Mouse (Mus musculus): ENCODE measurements at regions not wholly inside any gene's neighbourhood (a gene's known extent, or its start where the extent isn't known, plus 50 kb on each side); places are given as distances from the start of the nearest gene placed in this dataset.
A peak's percentile ranks its signal among the peaks of the same experiment; 100 is the strongest.

GRCm38 (mm10) chr1:34732156-34732555 is 110.7 kb downstream of the Fam168b start:
- no peaks in the 10 kb centered on the region for H3K4me1 ChIP-seq (replicated peaks; ENCODE audit: control insufficient read depth, insufficient read depth, low read length)
- no peaks in the 10 kb centered on the region for H3K27me3 ChIP-seq (ENCODE audit: control insufficient read depth, insufficient read depth, low read length)
- no peak for DNase-seq (ENCODE audit: low spot score)
- no peaks in the 10 kb centered on the region for H3K36me3 ChIP-seq (ENCODE audit: control insufficient read depth, insufficient read depth, low read length)
- WGBS, result 71% methylated on average over 7 of the region's 7 CpGs
- no peak overlapping the region for H3K4me2 ChIP-seq (replicated peaks; ENCODE audit: low read depth, low read length)
- H3K9me3 ChIP-seq (ENCODE audit: control insufficient read depth, low read length), result no peaks in the 10 kb centered on the region
- H3K27ac ChIP-seq (ENCODE audit: low read depth, low read length), result no peak overlapping the region
- ATAC-seq (ENCODE audit: low FRiP score), result no peak
- H3K9ac ChIP-seq (ENCODE audit: low read depth, low read length), result no peak overlapping the region
- no peak overlapping the region for H3K4me3 ChIP-seq (ENCODE audit: low read depth, low read length)

GRCm38 (mm10) chr1:34733026-34733913 is 109.6 kb downstream of the Fam168b start:
- Histone ChIP-seq H3K9me3 (ENCODE audit: control insufficient read depth, low read length) (no peaks in the 10 kb centered on the region), H3K36me3 (ENCODE audit: control insufficient read depth, insufficient read depth, low read length) (no peaks in the 10 kb centered on the region), H3K27me3 (ENCODE audit: control insufficient read depth, insufficient read depth, low read length) (no peaks in the 10 kb centered on the region), H3K4me2 (replicated peaks; ENCODE audit: low read depth, low read length) (no peak overlapping the region), H3K4me1 (replicated peaks; ENCODE audit: control insufficient read depth, insufficient read depth, low read length) (no peaks in the 10 kb centered on the region), H3K9ac (ENCODE audit: low read depth, low read length) (no peak overlapping the region), H3K4me3 (ENCODE audit: low read depth, low read length) (no peak overlapping the region), H3K27ac (ENCODE audit: low read depth, low read length) (no peak overlapping the region)
- DNase-seq (ENCODE audit: low spot score) (no peak), ATAC-seq (ENCODE audit: low FRiP score) (no peak)
- 87% methylated on average over 17 of the region's 17 CpGs for WGBS

GRCm38 (mm10) chr1:34738386-34739067 is 104.3 kb downstream of the Fam168b start:
- ATAC-seq (ENCODE audit: low FRiP score) (peak; percentile 30; the same call in 1 of the 2 replicates), DNase-seq (ENCODE audit: low spot score) (peak; percentile 80)
- Histone ChIP-seq H3K27ac (ENCODE audit: low read depth, low read length) (no peak overlapping the region), H3K4me3 (ENCODE audit: low read depth, low read length) (no peak overlapping the region), H3K9ac (ENCODE audit: low read depth, low read length) (no peak overlapping the region), H3K4me1 (replicated peaks; ENCODE audit: control insufficient read depth, insufficient read depth, low read length) (no peaks in the 10 kb centered on the region), H3K36me3 (ENCODE audit: control insufficient read depth, insufficient read depth, low read length) (no peaks in the 10 kb centered on the region), H3K27me3 (ENCODE audit: control insufficient read depth, insufficient read depth, low read length) (no peaks in the 10 kb centered on the region), H3K9me3 (ENCODE audit: control insufficient read depth, low read length) (no peaks in the 10 kb centered on the region), H3K4me2 (replicated peaks; ENCODE audit: low read depth, low read length) (no peak overlapping the region)
- WGBS, result 52% methylated on average over 14 of the region's 14 CpGs

- Histone ChIP-seq H3K27me3 (ENCODE audit: control insufficient read depth, insufficient read depth, low read length) (no peaks in the 10 kb centered on the region), H3K4me2 (replicated peaks; ENCODE audit: low read depth, low read length) (no peak overlapping the region), H3K9ac (ENCODE audit: low read depth, low read length) (no peak overlapping the region), H3K27ac (ENCODE audit: low read depth, low read length) (no peak overlapping the region), H3K4me1 (replicated peaks; ENCODE audit: control insufficient read depth, insufficient read depth, low read length) (no peaks in the 10 kb centered on the region), H3K36me3 (ENCODE audit: control insufficient read depth, insufficient read depth, low read length) (no peaks in the 10 kb centered on the region), H3K9me3 (ENCODE audit: control insufficient read depth, low read length) (no peaks in the 10 kb centered on the region), H3K4me3 (ENCODE audit: low read depth, low read length) (no peak overlapping the region)
- ATAC-seq (ENCODE audit: low FRiP score), result no peak
- no peak for DNase-seq (ENCODE audit: low spot score)
- 69% methylated on average over 4 of the region's 4 CpGs for WGBS
Observed at GRCm38 (mm10) chr1:34739621-34740020, 103.2 kb downstream of the Fam168b start.

- ATAC-seq (ENCODE audit: low FRiP score) (no peak), DNase-seq (ENCODE audit: low spot score) (no peak)
- H3K9ac ChIP-seq (ENCODE audit: low read depth, low read length), result no peak overlapping the region
- H3K4me1 ChIP-seq (replicated peaks; ENCODE audit: control insufficient read depth, insufficient read depth, low read length), result no peaks in the 10 kb centered on the region
- 67% methylated on average over 7 of the region's 7 CpGs for WGBS
- H3K36me3 ChIP-seq (ENCODE audit: control insufficient read depth, insufficient read depth, low read length), result no peaks in the 10 kb centered on the region
- H3K4me3 ChIP-seq (ENCODE audit: low read depth, low read length), result no peak overlapping the region
- no peak overlapping the region for H3K4me2 ChIP-seq (replicated peaks; ENCODE audit: low read depth, low read length)
- no peak overlapping the region for H3K27ac ChIP-seq (ENCODE audit: low read depth, low read length)
- no peaks in the 10 kb centered on the region for H3K27me3 ChIP-seq (ENCODE audit: control insufficient read depth, insufficient read depth, low read length)
- no peaks in the 10 kb centered on the region for H3K9me3 ChIP-seq (ENCODE audit: control insufficient read depth, low read length)
Observed at GRCm38 (mm10) chr1:34740891-34741290, 102.0 kb downstream of the Fam168b start.

- H3K4me1 ChIP-seq (replicated peaks; ENCODE audit: control insufficient read depth, insufficient read depth, low read length), result no peaks in the 10 kb centered on the region
- DNase-seq (ENCODE audit: low spot score) (no peak), ATAC-seq (ENCODE audit: low FRiP score) (no peak)
- H3K4me2 ChIP-seq (replicated peaks; ENCODE audit: low read depth, low read length), result no peak overlapping the region
- H3K27ac ChIP-seq (ENCODE audit: low read depth, low read length), result no peak overlapping the region
- H3K36me3 ChIP-seq (ENCODE audit: control insufficient read depth, insufficient read depth, low read length), result no peaks in the 10 kb centered on the region
- no peaks in the 10 kb centered on the region for H3K9me3 ChIP-seq (ENCODE audit: control insufficient read depth, low read length)
- H3K4me3 ChIP-seq (ENCODE audit: low read depth, low read length), result no peak overlapping the region
- H3K27me3 ChIP-seq (ENCODE audit: control insufficient read depth, insufficient read depth, low read length), result no peaks in the 10 kb centered on the region
- H3K9ac ChIP-seq (ENCODE audit: low read depth, low read length), result no peak overlapping the region
- 67% methylated on average over 2 of the region's 2 CpGs for WGBS
Observed at GRCm38 (mm10) chr1:34742234-34742633, 100.6 kb downstream of the Fam168b start.

- no peak for ATAC-seq (ENCODE audit: low FRiP score)
Observed at GRCm38 (mm10) chr1:34745881-34746280, 97.0 kb downstream of the Fam168b start.

GRCm38 (mm10) chr1:34749161-34750040 is 93.5 kb downstream of the Fam168b start:
- 10% methylated on average over 14 of the region's 14 CpGs for WGBS
- Histone ChIP-seq H3K9ac (ENCODE audit: low read depth, low read length) (no peak overlapping the region), H3K27me3 (ENCODE audit: control insufficient read depth, insufficient read depth, low read length) (peaks cover 20% of the 10 kb centered on the region), H3K4me1 (replicated peaks; ENCODE audit: control insufficient read depth, insufficient read depth, low read length) (0 out of 2 replicates have a peak, but pooled peaks cover 4% of the 10 kb centered on the region), H3K27ac (ENCODE audit: low read depth, low read length) (no peak overlapping the region), H3K4me2 (replicated peaks; ENCODE audit: low read depth, low read length) (peak overlapping the region; percentile 95), H3K9me3 (ENCODE audit: control insufficient read depth, low read length) (no peaks in the 10 kb centered on the region), H3K36me3 (ENCODE audit: control insufficient read depth, insufficient read depth, low read length) (no peaks in the 10 kb centered on the region), H3K4me3 (ENCODE audit: low read depth, low read length) (peak overlapping the region; percentile 55; the same call in 1 of the 2 replicates)
- peak; percentile 56 for DNase-seq (ENCODE audit: low spot score)
- peak; percentile 57 for ATAC-seq (ENCODE audit: low FRiP score)

More at GRCm38 (mm10) chr1:34745881-34746280, 97.0 kb downstream of the Fam168b start:
- DNase-seq (ENCODE audit: low spot score), result no peak
- Histone ChIP-seq H3K9ac (ENCODE audit: low read depth, low read length) (no peak overlapping the region), H3K36me3 (ENCODE audit: control insufficient read depth, insufficient read depth, low read length) (no peaks in the 10 kb centered on the region), H3K9me3 (ENCODE audit: control insufficient read depth, low read length) (no peaks in the 10 kb centered on the region), H3K4me2 (replicated peaks; ENCODE audit: low read depth, low read length) (no peak overlapping the region), H3K27ac (ENCODE audit: low read depth, low read length) (no peak overlapping the region), H3K4me1 (replicated peaks; ENCODE audit: control insufficient read depth, insufficient read depth, low read length) (0 out of 2 replicates have a peak, but pooled peaks cover 2% of the 10 kb centered on the region), H3K27me3 (ENCODE audit: control insufficient read depth, insufficient read depth, low read length) (peaks cover 6% of the 10 kb centered on the region; the same call in 1 of the 2 replicates), H3K4me3 (ENCODE audit: low read depth, low read length) (no peak overlapping the region)
- 80% methylated on average over 6 of the region's 6 CpGs for WGBS

Data from hindbrain, embryonic 11.5 days (tissue).